Mouse (Mus musculus) heart, postnatal 0 days (tissue): ENCODE results near the gene Camk2g. TPM values are rescaled to one million over a fixed set of nuclear protein-coding genes. Genes with fewer than 3 reads are reported as not detected.

ENCODE experiments used
- ATAC-seq: fragments of 200-750 bp; cut with Nextera tagmentation; 2 replicates; pipeline ENCODE4 v1.8.0; 2017; ENCODE audit warnings: low read depth, moderate number of reproducible peaks, moderate library complexity; ENCODE audit not compliant: insufficient read depth
- DNase-seq: peaks from one replicate; pipeline ENCODE4 v3.0.0-alpha.2; 2016; ENCODE audit warnings: low spot score
- H3K27ac ChIP-seq: fragments of 300-500 bp; sonication (generic); 2 replicates; pipeline ENCODE4 v1.5.1; 2014; ENCODE audit warnings: low read depth, mild to moderate bottlenecking
- H3K27me3 ChIP-seq: fragments of 300-500 bp; sonication (generic); 2 replicates; pipeline ENCODE4 v1.6.1; 2014; ENCODE audit warnings: low read length, mixed read lengths; ENCODE audit not compliant: control insufficient read depth, insufficient read depth
- H3K36me3 ChIP-seq: fragments of 300-500 bp; sonication (generic); replicated peaks from 2 replicates; pipeline ENCODE4 v1.6.1; 2014; ENCODE audit warnings: low read length, mixed read lengths; ENCODE audit not compliant: control insufficient read depth, insufficient read depth
- H3K4me1 ChIP-seq: fragments of 300-500 bp; sonication (generic); 2 replicates; pipeline ENCODE4 v1.6.1; 2014; ENCODE audit warnings: antibody characterized with exemption; ENCODE audit not compliant: control insufficient read depth, insufficient read depth
- H3K4me2 ChIP-seq: fragments of 300-500 bp; sonication (generic); 2 replicates; pipeline ENCODE4 v1.6.1; 2014; ENCODE audit warnings: low read depth, mild to moderate bottlenecking, low read length, moderate library complexity
- H3K4me3 ChIP-seq: fragments of 300-500 bp; sonication (generic); 2 replicates; pipeline ENCODE4 v1.5.1; 2014; ENCODE audit warnings: low read depth, low read length
- H3K9ac ChIP-seq: fragments of 300-500 bp; sonication (generic); replicated peaks from 2 replicates; pipeline ENCODE4 v1.6.1; 2014; ENCODE audit warnings: low read depth, low read length, mixed read lengths
- H3K9me3 ChIP-seq: fragments of 300-500 bp; sonication (generic); replicated peaks from 2 replicates; pipeline ENCODE4 v1.6.1; 2016; ENCODE audit warnings: low read length; ENCODE audit not compliant: control insufficient read depth
- CTCF ChIP-seq: IDR thresholded peaks from 2 replicates; pipeline ENCODE4 v1.5.1; 2016; ENCODE audit warnings: antibody characterized with exemption, control low read depth, low read depth
- EP300 ChIP-seq: IDR thresholded peaks from 2 replicates; pipeline ENCODE4 v1.6.1; 2016; ENCODE audit warnings: antibody characterized with exemption, low read depth
- WGBS: fragments of 180-500 bp; shearing (Covaris S2); extraction: QIAGEN DNeasy Blood & Tissue Kit; methylation state at CpG from one replicate; pipeline ENCODE4 v1.1.7; 2014; 5-methylcytosine and 5-hydroxymethylcytosine counted together
- polyA plus RNA-seq: library from polyadenylated mRNA; unstranded; fragments of >200 nt; fragmentation: Nextera tagmentation; extraction: Ambion mirVana; gene quantifications from 2 replicates; pipeline ENCODE4 v1.2.1, GENCODE M21; 2015
- total RNA-seq: library from RNA; depleted of rRNA; stranded (reverse); fragments of >200 nt; gene quantifications from 2 replicates; pipeline ENCODE4 v1.2.3, GENCODE M21; 2014; ENCODE audit warnings: low replicate concordance

The Camk2g gene
- total and polyA plus RNA-seq, 2 experiments from 2014 or later: 72.5 to 107 TPM

DNA sequence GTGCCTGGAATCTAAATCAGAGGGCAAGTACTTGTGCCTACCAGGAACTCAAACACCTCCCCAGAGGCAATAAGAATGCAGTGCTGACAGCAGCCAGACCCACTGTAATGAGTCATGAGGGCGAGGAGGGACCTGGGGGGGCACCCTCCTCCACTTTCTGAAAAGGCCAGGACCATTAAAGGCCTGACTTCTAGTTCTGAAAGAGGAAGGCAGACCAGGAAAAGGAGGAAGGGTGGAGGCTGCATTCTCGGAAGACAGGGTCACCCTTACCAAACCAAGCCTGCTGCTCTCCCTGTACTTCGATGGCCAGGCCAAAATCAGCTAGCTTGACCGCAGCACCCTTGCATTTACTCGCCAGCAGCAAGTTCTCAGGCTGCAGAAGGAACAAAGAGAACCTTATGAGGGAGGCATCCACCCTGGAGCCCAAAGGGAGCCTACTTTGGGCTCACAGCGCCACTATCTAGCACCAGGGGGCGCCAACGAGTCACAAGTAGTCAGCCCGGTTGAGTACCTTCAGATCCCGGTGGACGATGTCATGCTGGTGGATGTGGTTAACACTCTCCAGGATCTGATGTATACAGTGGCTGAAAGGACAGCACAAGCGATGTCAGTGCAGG, 28.1 kb downstream of the Camk2g start:
- ATAC-seq: peak; percentile 88
- H3K9ac ChIP-seq: peak overlapping the region; percentile 50; the same call in 1 of the 2 replicates
- no peaks in the 10 kb centered on the region for H3K9me3 ChIP-seq
- TF ChIP-seq CTCF (peak; percentile 95), EP300 (peak; percentile 79)
- no peak overlapping the region for H3K4me3 ChIP-seq
- peak; percentile 89 for DNase-seq
- peak overlapping the region; percentile 99 for H3K27ac ChIP-seq
- H3K4me1 ChIP-seq: peaks cover 37% of the 10 kb centered on the region
- 0 out of 2 replicates have a peak overlapping the region, but pooled peaks have one; percentile 0 for H3K4me2 ChIP-seq
- no peaks in the 10 kb centered on the region for H3K27me3 ChIP-seq
- WGBS: 7% methylated on average over 12 of the region's 12 CpGs
- peaks cover 64% of the 10 kb centered on the region for H3K36me3 ChIP-seq

DNA sequence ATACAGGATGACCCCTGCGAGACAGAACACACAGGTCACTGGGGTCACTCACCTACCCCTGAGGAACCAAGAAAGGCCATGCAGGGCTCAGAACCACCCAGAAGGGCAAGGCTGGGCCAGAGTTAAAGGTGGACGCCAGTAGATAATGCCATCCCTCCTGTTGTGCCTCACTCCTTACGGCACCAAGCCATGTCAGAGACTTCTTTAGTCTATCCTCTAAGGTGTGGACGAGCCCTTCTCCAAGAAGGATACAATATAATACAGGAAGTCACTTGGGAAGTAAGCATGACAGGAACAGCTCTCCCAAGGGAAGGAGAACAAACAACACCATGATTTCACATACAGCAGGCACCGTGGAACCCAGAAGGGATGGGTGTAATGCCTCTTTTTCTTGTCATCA, 28.9 kb downstream of the Camk2g start:
- Histone ChIP-seq H3K27me3 (no peaks in the 10 kb centered on the region), H3K36me3 (peaks cover 64% of the 10 kb centered on the region), H3K4me2 (0 out of 2 replicates have a peak overlapping the region, but pooled peaks have one; percentile 0), H3K9me3 (no peaks in the 10 kb centered on the region), H3K27ac (peak overlapping the region; percentile 99), H3K4me3 (no peak overlapping the region), H3K4me1 (peaks cover 37% of the 10 kb centered on the region), H3K9ac (peak overlapping the region; percentile 50)
- DNase-seq: no peak
- ATAC-seq: no peak
- TF ChIP-seq CTCF (no peak), EP300 (no peak)
- WGBS: 62% methylated on average over 5 of the region's 5 CpGs

DNA sequence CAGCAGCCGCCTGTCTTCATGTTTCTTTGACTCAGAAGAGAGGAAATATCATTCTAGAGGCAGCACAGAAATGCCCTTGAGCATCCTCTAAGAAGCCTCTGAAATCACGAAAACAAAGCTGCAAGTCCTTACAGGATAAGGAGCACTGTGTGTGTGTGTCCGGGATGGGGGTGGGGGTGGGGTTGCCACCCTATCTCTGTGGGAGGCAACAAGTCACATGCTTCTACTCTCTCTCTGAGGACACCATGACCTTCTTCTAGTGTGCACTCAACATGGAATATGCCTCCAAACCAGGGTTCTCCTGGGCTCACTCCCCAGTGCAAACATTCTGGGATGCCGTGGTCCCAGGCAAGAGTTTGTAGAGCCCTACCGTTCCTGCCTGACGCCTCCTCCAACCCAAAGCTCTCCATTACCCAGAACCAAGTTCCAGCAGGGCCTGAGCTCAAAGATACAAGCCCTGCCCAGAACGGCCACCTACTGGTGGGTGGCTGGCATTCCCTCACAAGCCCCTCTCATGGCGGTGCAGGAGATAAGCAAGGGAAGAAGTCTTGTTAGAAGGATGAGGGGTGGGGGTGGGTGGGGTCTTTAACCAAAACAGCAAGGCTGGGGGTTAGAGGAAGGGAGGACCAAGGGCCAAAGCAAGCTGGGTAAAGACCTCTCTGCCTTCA, 35.0 kb downstream of the Camk2g start:
- WGBS: 50% methylated on average over 8 of the region's 8 CpGs
- DNase-seq: no peak

DNA sequence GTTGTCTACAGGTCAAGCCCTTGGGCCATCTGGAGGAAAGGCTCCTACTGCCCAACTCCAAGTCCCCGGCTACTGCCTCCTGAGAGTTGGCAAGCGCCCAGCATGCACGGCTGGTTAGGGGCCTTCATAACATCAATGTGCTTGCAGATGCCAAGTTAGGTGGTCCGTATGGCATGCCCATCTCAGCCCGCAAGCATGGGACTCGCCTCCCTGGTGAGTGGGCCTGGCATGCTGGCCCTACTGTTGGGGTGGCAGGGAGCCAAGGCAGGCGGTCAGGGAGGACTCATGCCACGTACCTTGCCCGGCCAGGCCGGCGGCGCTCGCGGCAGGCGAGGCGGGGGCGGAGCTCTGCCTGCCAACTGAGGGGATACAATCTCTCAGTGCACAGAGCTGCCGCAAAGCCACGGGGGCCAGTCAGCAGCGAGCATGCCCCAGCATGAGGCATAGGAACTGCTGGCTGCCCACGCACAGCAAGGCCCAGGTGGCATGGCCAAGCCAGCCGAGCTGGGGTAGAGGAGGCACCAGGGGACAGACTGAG, 36.4 kb downstream of the Camk2g start:
- Histone ChIP-seq H3K27ac (peak overlapping the region; percentile 78), H3K27me3 (no peaks in the 10 kb centered on the region), H3K4me2 (no peak overlapping the region), H3K9ac (no peak overlapping the region), H3K4me1 (peaks cover 10% of the 10 kb centered on the region; the same call in 1 of the 2 replicates), H3K36me3 (peaks cover 98% of the 10 kb centered on the region), H3K4me3 (no peak overlapping the region), H3K9me3 (no peaks in the 10 kb centered on the region)
- no peak for TF ChIP-seq EP300
- TF ChIP-seq CTCF: no peak
- WGBS: 74% methylated on average over 22 of the region's 22 CpGs
- no peak for DNase-seq
- peak; percentile 37 for ATAC-seq

More for the DNA sequence above, 35.0 kb downstream of the Camk2g start:
- peaks cover 99% of the 10 kb centered on the region for H3K36me3 ChIP-seq
- H3K27me3 ChIP-seq: no peaks in the 10 kb centered on the region
- TF ChIP-seq CTCF (peak; percentile 35), EP300 (no peak)
- H3K4me2 ChIP-seq: no peak overlapping the region
- no peak overlapping the region for H3K4me3 ChIP-seq
- H3K9me3 ChIP-seq: no peaks in the 10 kb centered on the region
- H3K9ac ChIP-seq: no peak overlapping the region
- peak overlapping the region; percentile 78 for H3K27ac ChIP-seq
- peak; percentile 75 for ATAC-seq
- H3K4me1 ChIP-seq: peaks cover 10% of the 10 kb centered on the region; the same call in 1 of the 2 replicates

DNA sequence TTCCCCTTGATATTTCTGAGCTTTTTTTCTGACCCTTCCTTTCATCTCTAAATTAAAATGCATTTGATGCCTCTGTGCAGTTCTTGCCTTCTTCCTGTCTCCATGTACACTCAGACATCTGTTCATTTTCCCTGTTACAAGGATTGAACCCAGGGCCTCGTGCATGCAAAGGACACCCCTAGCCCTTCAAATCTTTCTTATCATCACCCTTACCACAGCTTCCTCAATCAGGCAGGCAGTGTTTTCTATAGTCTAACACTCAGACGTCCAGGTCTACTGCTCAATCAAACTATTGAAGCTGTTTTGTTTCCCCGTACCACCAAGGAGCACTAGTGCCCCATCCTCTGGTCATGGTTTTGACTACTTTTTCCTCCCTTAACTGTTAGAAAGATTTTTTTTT, 40.1 kb downstream of the Camk2g start:
- Histone ChIP-seq H3K9ac (no peak overlapping the region), H3K4me2 (no peak overlapping the region), H3K27me3 (no peaks in the 10 kb centered on the region), H3K27ac (no peak overlapping the region), H3K36me3 (peaks cover 67% of the 10 kb centered on the region), H3K9me3 (no peaks in the 10 kb centered on the region), H3K4me1 (peaks cover 15% of the 10 kb centered on the region), H3K4me3 (no peak overlapping the region)
- no peak for ATAC-seq
- TF ChIP-seq CTCF (no peak), EP300 (no peak)
- DNase-seq: no peak
- 73% methylated on average over 3 of the region's 3 CpGs for WGBS
